Mouse (Mus musculus) gonadal fat pad, adult 2 months (tissue): Measurements from ENCODE around the gene Tvp23a. TPM values are rescaled to one million over a fixed set of nuclear protein-coding genes. Genes with fewer than 3 reads are reported as not detected.

Experiments used
- DNase-seq: peaks from one replicate; pipeline ENCODE4 v3.0.0-alpha.2; 2012; ENCODE audit warnings: low read depth
- polyA plus RNA-seq: library from polyadenylated mRNA; depleted of rRNA; stranded (reverse); fragments of >200 nt; gene quantifications from 2 replicates; pipeline ENCODE4 v1.2.3, GENCODE M21; 2012; rRNA removed

The Tvp23a gene
- polyA plus RNA-seq, result 1.3 and 1.4 TPM in 2 replicates

DNA sequence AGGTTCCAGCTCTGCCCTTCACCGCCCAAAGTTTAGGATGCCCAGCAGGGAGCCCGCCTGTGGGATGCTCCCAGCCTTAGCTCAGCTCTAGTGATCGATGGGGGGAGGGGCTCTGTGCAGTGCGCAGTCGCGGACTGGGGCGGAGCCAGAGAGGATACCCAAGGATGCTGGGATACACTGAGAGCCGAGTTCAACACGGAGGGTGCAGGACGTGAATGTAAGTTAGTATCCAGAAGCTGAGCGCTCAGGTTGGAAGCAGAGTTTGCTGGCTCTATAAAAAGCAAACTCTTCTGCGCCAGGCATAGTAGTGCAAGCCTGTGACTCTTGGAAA is at the start of gene Tvp23a:
TSS of gene Tvp23a (minus strand) at position 99 of the 331 bp plus-strand sequence.
- no peak for DNase-seq

DNA sequence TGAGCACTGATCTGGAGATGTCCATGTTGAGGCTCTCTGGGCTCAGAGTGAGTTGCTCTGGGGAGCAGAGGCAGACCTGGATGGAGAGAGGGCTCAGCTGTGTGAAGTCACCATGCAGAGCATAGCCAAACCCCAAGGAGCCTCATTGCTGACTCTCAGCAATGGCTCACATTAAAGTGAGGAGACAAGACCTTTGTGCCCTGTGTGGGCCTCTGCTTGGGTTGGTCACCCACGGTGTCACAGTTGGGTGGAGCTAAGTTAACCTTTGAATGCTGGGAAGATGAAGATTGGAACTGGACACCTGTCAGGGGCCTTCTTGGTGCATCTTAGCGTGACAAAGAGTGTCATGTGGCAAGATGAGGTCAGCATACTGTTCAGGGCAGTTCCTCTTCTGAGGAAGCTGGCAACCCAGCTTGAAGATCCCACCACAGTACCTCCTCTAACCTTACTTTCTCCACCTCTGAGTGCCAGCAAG is 48.7 kb upstream of the Tvp23a start:
- no peak for DNase-seq

DNA sequence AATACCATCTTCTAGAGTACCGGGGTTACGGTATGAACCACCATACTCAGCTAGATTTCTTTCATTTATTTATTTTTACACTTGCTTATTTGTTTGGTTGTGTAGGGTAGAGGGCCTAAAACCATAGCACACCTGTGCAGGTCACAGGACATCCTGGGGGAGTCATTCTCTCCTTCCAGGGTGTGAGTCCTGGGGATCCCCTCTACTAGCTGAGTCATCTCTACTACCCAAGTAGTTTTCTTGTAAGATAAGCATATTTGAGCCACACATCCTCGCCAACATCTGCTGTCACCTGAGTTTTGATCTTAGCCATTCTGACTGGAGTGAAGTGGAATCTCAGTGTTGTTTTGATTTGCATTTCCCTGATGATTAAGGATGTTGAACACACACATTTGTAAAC is 45.4 kb upstream of the Tvp23a start:
- no peak for DNase-seq

DNA sequence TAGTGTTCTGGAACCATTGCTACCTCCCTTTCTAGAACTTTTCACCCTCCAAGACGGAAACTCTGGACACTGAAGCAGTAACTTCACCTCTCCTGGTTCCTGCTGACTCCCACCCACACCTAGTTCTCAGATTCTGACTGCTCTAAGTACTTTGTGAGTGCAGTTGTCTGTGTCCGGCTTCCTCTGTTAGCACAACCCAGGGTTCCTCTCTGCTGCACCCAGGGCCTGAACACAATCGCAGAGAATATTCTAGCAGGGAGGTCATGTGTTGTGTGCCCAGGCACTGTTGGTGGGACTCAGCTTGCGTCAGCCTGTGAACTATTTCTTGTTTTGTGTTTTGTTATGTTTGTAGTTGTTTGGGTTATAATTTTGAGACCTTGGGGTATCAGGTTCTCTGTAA is 44.6 kb upstream of the Tvp23a start:
- DNase-seq, result no peak

DNA sequence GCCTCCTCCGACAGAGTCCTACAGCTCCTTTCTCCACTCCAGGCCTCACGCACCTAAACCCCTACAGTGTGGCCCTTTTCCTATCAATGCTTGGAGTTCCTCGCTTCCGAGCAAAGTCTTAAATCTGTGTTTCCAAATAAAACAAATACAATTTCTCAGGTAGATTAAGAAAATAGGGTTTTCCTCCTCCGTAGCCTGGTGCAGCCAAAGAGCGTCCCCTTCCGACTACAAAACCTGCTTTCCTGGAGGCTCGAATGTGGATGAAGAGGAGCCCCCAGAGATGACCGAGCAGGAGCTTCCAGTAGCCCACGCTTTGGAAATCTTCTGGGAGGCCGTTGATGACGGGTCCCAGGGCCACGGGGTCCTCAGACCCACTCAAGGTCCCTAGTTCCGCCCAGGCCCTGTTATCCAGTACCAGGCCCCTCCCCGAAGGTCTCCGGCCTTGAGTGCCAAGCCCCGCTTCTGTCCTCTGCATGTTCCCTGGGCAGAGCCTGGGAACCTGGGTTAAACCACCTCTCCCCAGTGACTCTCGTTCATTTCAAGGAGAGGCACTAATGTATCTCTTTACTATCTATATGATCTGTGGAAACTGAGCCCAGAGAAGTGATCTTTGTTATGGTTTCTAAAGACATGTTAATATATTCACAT is 43.5 kb upstream of the Tvp23a start:
- no peak for DNase-seq

DNA sequence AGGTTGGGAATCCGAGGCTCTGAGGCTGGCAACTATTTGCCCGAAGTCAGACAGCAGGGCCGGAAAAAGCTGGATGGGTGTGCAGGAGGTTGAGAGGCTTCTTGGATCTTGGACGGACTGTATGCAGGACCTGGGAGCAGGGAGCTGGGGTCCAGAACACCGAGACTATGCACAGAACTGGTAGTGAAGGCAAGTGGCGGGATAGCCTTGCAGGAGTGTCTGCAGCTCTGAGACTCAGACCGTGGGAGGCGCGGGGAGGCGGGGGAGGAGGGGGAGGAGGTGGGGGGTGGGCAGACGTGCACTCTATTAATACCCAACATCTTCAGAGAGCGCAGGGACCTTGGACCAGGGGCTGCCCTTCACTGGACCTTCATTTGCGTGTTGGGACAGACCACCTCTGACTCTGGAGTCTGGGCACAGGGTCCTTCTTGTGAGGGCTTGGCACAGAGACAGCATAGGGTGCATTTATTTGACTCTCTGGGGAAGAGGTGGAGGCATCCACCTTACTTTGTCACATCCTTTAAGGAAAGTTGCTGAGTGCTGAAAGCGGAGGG is 42.8 kb upstream of the Tvp23a start:
- no peak for DNase-seq

DNA sequence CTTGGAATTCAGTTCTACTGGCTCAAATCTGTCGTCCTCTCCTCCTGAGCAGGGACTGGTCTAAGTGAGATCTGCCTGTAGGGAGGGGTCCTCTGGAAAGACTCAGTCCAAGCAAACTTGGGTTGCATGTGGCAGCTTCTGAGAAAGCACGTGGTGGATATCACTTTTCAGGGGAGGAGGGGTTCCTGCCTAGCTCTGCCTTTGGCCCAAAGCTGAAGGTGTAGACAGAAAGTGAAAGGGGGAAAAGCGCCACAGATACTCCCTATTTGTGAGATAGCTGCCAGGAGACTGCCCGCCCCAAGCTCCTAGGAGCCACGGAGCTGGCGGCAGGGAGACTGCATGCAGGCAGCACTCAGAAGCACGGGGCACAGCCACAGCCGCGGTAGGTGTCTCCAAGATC is 42.3 kb upstream of the Tvp23a start:
- DNase-seq, result no peak

DNA sequence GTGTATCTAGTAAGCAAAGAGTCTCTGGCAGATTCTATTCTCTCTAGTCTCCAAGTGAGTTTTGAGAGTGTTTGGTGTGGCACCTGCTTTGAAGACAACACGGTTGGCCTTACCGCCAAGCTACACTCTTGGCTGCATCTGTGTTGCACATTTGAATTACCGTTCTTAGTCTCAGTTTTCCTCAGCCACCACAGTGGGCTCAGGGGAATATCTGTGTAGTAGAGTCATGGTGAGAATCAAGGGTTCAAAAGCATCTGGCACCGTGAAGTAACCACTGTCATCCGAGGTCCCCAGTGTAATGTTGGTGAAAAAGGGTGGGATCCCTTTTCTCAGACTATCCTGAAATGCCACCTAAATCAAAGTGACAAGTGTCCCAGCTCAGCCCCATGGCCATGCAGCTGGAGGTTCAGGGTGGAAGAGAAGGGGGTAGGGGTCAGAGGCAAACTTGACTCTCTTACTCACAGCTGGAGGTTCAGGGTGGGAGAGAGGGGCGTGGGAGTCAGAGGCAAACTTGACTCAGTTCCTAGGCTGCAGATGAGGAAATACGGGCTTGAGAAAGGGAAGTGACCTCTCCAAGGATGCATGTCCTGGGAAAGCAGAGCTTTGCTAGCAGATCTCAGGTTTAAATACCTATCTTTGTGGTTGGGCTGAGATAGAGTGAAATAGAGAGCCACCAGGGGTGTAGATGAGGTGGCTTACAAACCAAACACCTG is 41.8 kb upstream of the Tvp23a start:
- no peak for DNase-seq

DNA sequence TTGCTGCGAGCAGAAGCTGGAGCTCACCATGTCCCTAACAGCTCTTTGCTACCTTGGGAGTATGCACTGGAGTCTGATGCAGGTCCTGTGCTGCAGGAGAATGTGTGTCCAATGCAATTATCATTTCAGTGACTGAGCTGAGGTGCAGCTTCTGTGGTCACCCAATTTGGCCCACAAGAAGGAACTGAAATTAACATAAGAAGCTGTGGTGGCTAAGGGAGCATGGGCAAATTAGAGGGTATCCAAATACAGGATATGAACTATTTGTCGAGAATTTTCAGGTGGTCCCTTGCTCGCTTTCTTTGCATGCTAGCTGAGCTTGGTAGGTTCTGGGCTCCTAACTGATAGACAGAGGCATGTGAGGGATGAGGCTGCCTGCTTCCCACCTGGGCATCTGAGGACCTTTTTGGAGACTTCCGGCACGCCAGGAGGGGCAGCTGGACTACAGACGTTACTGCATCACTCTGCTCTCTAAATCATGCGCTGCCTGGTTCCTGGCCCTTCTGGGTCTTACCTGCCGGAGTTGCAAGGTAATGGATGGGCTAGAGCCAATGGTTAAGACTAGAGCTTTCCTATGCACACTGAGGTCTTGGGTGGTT is 40.8 kb upstream of the Tvp23a start:
- DNase-seq, result no peak

DNA sequence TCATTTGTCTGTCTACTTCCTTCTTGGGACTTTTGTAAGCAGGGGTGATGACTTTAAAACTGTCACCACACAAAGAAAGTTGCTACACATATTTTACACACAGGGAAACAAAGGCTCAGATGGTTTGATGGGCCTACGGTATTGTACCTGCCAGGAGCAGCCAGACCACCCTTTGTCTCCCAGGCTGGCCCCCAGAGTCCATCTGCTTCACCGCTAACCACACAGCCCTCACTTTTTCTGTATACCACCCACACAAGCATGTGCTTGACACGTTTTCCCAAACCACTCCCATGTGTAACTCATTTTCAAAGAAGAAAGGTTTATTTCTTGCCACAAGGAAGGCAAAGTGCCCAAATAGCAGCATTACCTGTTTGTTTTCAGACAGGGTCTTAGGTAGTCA is 39.8 kb upstream of the Tvp23a start:
- DNase-seq, result no peak

DNA sequence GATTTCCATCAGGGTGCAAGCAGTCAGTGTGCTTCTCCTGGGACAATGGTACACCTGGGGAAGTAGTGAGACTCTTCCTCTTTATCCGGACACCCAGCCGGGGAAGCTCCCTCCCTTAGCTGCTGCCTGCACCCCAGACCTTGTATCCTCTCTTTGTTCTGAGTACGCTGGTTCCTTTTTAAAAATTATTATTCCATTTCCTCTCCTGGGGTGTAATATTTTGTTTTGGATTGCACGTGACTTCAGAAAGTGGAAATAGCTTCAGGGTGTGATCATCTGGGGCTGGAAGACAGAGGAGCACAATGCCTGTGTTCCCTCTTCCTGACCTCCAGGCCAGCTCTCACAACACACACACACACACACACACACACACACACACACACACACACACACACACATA is 35.2 kb upstream of the Tvp23a start:
- DNase-seq, result no peak

DNA sequence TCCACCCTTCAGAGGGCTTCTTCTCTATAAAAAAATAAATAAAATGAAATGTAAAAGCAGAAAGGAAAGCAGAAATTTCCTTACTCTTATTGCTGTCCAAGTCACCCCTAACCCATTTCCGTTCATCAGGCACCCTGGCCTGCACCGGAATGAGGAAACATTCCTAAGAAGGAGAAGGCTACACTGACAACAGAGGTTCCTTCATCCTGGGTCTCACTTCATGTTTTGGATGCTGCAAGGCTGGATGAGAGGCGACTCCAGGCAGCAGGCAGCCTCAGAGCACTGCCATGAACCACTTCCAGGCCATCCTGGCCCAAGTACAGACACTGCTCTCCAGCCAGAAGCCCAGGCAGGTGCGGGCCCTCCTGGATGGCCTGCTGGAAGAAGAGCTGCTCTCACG is 32.7 kb upstream of the Tvp23a start, which contains the start of gene Ciita:
TSS of gene Ciita (plus strand) at position 203 of the 400 bp plus-strand sequence.
- no peak for DNase-seq

DNA sequence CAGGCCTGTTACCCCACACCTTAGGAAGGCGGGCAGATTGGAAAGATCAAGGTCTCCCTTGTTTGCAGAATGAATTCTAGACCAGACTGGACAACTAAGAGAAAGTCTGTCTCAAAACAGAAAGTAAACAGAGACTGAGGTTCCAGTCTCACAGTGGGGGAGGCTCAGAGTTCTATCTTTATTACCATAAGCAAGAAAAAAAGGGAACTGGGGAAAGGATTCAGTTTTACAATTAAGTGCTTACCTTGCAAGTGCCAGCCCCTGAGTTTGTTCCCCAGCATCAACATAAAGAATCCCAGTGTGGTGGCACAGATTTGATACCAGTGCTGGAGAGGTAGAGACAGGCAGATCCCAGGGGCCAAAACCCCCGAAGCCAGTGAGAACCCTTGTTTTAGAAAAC is 28.8 kb upstream of the Tvp23a start:
- no peak for DNase-seq

DNA sequence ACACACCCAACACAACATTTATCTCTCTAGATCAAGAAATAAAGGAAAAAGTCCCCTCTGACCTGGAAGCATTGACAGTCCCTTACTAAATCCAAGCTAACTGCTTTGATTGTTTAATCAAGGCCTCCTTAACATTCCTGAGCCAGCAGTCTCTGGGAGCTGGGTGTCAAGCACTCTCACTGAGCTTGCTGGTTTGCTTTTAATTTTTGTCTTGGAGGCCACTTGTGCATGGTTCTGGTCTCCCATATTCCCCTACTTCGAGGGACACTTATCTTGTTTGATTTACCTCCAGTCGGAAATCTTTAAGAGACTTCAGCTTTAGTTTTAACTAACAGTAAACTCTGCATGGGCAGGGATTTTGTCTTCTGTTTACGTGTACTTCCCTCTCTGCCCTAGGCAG is 27.8 kb upstream of the Tvp23a start:
- DNase-seq, result no peak

DNA sequence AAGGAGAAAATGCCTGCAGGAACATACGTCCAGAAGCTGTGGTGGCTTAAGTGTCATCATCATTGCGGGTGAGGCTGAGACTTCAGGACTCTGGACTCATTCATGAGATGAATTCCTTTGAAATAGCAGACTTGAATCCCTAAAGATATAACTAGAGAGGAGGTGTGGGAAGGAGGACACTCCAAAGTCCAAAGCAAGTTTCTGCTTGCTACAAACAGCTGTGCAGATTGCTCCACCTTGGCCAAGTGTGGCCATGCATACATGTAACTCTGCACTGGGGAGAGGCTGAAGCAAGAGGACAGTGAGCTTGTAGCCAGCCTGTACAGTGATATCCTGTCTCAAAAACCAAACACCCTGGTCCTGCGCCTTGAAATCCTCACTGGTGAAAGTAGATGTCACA is 24.8 kb upstream of the Tvp23a start:
- no peak for DNase-seq

DNA sequence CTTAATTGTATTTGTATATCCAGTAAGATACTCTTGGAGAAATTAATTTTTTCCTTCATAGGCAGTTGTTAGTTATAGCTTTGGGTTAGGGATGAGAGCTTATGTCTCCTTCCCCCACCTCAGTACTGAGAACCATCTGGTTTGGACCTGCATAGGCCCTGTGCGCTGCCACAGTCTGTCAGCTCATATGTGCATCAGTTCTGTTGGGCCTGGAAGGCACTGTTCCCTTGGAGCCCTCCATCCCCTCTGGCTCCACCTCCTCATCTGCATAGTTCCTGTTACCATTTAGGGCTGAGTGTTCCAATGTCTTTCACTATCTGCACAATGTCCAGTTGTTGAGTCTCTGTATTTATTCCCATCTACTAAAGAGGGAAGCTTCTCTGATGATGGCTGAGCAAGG is 21.0 kb upstream of the Tvp23a start:
- no peak for DNase-seq

DNA sequence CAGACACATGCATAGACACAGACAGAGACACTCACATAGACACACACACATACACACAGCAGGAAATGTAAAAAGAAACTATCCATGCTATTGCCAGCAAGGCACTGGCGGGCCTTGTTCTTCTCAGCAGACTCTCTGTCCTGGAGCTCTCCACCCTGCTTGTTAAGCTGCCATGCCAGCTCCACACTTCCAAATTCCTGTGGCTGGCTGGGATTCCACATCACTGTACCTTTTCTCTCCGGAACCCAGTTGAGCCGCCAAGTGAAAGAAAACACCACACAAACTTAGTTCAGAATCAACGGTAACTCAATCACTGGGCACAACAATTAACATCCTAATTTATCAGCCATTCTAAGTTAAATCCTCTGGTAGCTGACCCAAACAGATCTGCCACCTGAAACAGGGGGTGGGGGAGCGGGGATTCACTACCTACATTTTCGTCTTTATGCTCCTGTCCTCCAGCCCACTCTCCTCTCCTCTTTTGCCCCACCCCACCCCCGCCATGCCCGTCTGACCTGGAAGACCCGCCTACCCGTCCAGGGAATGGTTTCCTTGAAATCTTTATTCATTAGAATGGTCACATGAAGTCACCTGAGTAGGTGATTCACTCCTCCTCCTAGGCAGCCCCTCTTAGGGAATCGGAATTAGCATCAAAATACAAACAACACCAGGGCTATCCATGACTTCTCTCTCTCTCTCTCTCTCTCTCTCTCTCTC is 20.4 kb upstream of the Tvp23a start:
- DNase-seq, result no peak

DNA sequence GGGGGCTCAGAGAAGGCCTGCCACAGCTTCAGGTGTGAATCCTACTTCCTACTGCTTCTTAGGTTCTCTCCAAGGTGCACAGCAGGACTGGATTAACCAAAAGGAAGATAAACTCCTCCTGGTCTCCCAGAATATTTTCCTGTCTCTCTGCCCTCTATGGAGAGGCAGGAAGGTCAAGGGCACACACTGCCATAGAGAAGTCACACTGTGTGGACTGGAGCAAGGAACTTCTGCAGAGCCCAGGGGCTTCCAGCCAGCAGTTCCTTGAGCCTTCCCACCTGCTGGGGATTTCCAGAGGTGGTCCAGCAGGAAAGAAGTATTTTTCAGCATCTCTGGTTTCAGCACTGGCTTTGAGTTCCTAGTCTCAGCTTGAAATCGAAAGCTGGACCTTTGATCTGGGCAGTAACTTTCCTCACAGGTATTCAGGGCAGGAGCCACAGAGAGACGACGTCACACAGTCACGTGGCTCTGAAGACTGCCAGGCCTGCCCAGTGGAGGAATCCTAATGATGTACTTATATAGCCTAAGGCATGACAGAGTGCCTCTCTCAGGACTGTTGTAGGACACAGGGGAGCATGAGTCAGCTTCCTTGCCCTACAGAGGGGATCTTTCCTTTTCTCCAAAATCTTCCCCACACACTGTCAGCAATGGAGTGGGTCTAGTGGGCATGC is 18.0 kb upstream of the Tvp23a start:
- DNase-seq, result no peak

DNA sequence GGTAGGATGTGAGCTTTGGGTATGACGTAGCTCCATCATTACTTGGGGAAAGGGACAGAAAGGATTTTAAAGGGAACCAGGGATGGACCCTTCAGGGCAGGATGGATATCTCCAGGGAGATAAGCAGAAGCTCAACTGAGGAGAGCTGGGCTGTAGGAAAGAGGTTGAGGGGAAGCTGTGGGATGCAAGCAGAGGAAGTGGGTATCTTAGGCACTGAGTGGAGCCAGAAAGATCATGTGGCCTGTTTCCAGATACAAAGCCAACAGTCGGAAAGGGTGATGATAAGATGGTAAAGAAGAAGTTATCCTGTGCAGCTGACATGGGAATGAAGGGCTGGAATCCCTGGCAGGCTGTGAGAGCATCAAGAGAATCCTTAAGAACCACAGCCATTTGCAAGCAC is 14.0 kb upstream of the Tvp23a start:
- DNase-seq, result no peak

DNA sequence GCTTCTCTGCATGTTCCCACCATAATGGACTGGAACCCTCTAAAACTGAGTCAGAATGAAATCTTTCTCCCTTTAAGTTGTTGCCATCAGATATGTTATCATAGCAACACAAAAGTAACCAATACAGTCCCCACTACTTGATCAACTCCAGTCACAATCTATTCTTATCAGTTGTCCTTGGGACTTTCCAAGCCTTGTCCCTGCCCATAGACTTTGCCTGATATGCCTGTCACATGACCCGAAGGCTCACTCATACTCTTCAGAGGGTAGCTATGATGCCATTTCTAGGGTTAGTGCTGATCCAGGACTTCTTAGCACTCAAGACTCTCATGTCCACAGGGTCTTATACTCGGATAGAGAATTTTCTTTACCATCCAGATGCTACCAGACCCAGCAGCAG is 13.0 kb upstream of the Tvp23a start:
- DNase-seq, result no peak

DNA sequence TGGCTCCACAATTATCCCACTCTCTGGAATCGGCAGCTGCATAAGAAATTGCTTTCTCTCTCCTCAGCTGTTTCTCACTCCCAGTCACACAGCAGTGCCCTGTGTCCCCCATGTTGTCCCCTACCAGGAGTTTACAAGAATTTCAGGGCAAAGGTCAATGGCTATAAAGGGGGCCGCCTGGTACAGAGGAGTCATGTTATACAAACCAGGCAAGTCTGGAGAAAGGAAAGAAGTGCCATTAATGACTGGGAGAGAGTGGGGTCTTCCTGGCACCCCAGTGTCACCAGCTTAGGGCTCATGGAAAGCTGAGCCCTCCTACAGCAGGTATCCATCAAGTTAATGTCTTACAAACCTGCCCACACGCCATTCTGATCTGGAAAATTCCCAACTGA is 7.4 kb upstream of the Tvp23a start:
- DNase-seq, result no peak
